Mouse (Mus musculus): ENCODE results near the gene Nnmt.

Gene Nnmt

GRCm38 (mm10) chr9:48559482-48560139 lies 45.3 kb downstream of the Nnmt start:
- peak; percentile 75 to 76 for DNase-seq (ENCODE audit: low spot score in 2 of 2)

- DNase-seq (ENCODE audit: low spot score in 2 of 2) = no peak
Observed at GRCm38 (mm10) chr9:48558637-48559036, 46.3 kb downstream of the Nnmt start.

- DNase-seq (ENCODE audit: low spot score in 2 of 2) = no peak
Observed at GRCm38 (mm10) chr9:48549056-48549455, 55.9 kb downstream of the Nnmt start.

- no peak for DNase-seq (ENCODE audit: low spot score in 2 of 2)
Observed at GRCm38 (mm10) chr9:48547233-48547632, 57.7 kb downstream of the Nnmt start.

All from right cerebral cortex, adult 2 months (tissue).